Mouse (Mus musculus) heart, embryonic 16.5 days (tissue): ENCODE measurements around the gene Isg20. TPM values are rescaled to one million over a fixed set of nuclear protein-coding genes. Genes with fewer than 3 reads are reported as not detected.

Experiments
- ATAC-seq: fragments of 200-750 bp; cut with Nextera tagmentation; replicated peaks from 2 replicates; pipeline ENCODE4 v1.8.0; 2017; ENCODE audit warnings: moderate number of reproducible peaks; ENCODE audit not compliant: insufficient read depth, low FRiP score; ENCODE audit errors: extremely low read depth
- H3K27ac ChIP-seq: fragments of 300-500 bp; sonication (generic); 2 replicates; pipeline ENCODE4 v1.5.1; 2014; ENCODE audit warnings: mild to moderate bottlenecking, low read length, control low read depth, moderate library complexity
- H3K27me3 ChIP-seq: fragments of 300-500 bp; sonication (generic); 2 replicates; pipeline ENCODE4 v1.6.1; 2014; ENCODE audit warnings: low read length, mixed read lengths; ENCODE audit not compliant: control insufficient read depth, insufficient read depth
- H3K36me3 ChIP-seq: fragments of 300-500 bp; sonication (generic); 2 replicates; pipeline ENCODE4 v1.6.1; 2014; ENCODE audit not compliant: control insufficient read depth, insufficient read depth
- H3K4me1 ChIP-seq: fragments of 300-500 bp; sonication (generic); 2 replicates; pipeline ENCODE4 v1.6.1; 2014; ENCODE audit warnings: low read length, mixed read lengths; ENCODE audit not compliant: control insufficient read depth, insufficient read depth
- H3K4me2 ChIP-seq: fragments of 300-500 bp; sonication (generic); 2 replicates; pipeline ENCODE4 v1.6.1; 2014; ENCODE audit warnings: low read depth, mild to moderate bottlenecking, control low read depth, low read length
- H3K4me3 ChIP-seq: fragments of 300-500 bp; sonication (generic); 2 replicates; pipeline ENCODE4 v1.5.1; 2014; ENCODE audit warnings: mild to moderate bottlenecking, control low read depth, low read length
- H3K9ac ChIP-seq: fragments of 300-500 bp; sonication (generic); 2 replicates; pipeline ENCODE4 v1.6.1; 2014; ENCODE audit warnings: low read length, control low read depth
- H3K9me3 ChIP-seq: fragments of 300-500 bp; sonication (generic); replicated peaks from 2 replicates; pipeline ENCODE4 v1.6.1; 2016; ENCODE audit warnings: low read length; ENCODE audit not compliant: control insufficient read depth
- WGBS: fragments of 180-500 bp; shearing (Covaris S2); extraction: QIAGEN DNeasy Blood & Tissue Kit; methylation state at CpG from one replicate; pipeline ENCODE4 v1.1.7; 2014; 5-methylcytosine and 5-hydroxymethylcytosine counted together
- polyA plus RNA-seq: library from polyadenylated mRNA; unstranded; fragments of >200 nt; fragmentation: Nextera tagmentation; extraction: Ambion mirVana; gene quantifications from 2 replicates; pipeline ENCODE4 v1.2.1, GENCODE M21; 2015

Isg20 gene
- polyA plus RNA-seq, 1 experiment from 2014 or later: 22.5 TPM

GRCm38 (mm10) chr7:78912253-78912973, 811 bp upstream of the Isg20 start:
- ATAC-seq: no peak
- WGBS: 15% methylated on average over 20 of the region's 20 CpGs
- Histone ChIP-seq H3K9ac (peak overlapping the region; percentile 64), H3K4me1 (peaks cover 14% of the 10 kb centered on the region), H3K27ac (no peak overlapping the region), H3K4me3 (peak overlapping the region; percentile 42), H3K4me2 (peak overlapping the region; percentile 65), H3K36me3 (peaks cover 2% of the 10 kb centered on the region; the same call in 1 of the 2 replicates), H3K27me3 (no peaks in the 10 kb centered on the region), H3K9me3 (no peaks in the 10 kb centered on the region)

- ATAC-seq: peak; percentile 20
- H3K4me3 ChIP-seq: peak overlapping the region; percentile 38
- H3K4me1 ChIP-seq: peaks cover 14% of the 10 kb centered on the region
- H3K4me2 ChIP-seq: peak overlapping the region; percentile 55
- 60% methylated on average over 19 of the region's 19 CpGs for WGBS
- H3K9ac ChIP-seq: peak overlapping the region; percentile 38; the same call in 1 of the 2 replicates
- H3K9me3 ChIP-seq: no peaks in the 10 kb centered on the region
- no peak overlapping the region for H3K27ac ChIP-seq
- H3K27me3 ChIP-seq: no peaks in the 10 kb centered on the region
- H3K36me3 ChIP-seq: peaks cover 2% of the 10 kb centered on the region; the same call in 1 of the 2 replicates
Observed at GRCm38 (mm10) chr7:78913649-78914544, 673 bp downstream of the Isg20 start.

GRCm38 (mm10) chr7:78914545-78914845, 1.3 kb downstream of the Isg20 start:
- Histone ChIP-seq H3K9ac (no peak overlapping the region), H3K4me3 (no peak overlapping the region), H3K4me1 (peaks cover 14% of the 10 kb centered on the region), H3K27ac (no peak overlapping the region), H3K36me3 (no peaks in the 10 kb centered on the region), H3K27me3 (no peaks in the 10 kb centered on the region), H3K4me2 (no peak overlapping the region), H3K9me3 (no peaks in the 10 kb centered on the region)
- no peak for ATAC-seq
- WGBS: 72% methylated on average over 3 of the region's 3 CpGs

GRCm38 (mm10) chr7:78914896-78915510, 1.8 kb downstream of the Isg20 start:
- ATAC-seq: no peak
- Histone ChIP-seq H3K4me1 (peaks cover 14% of the 10 kb centered on the region), H3K36me3 (no peaks in the 10 kb centered on the region), H3K9me3 (no peaks in the 10 kb centered on the region), H3K27me3 (no peaks in the 10 kb centered on the region), H3K9ac (no peak overlapping the region), H3K27ac (no peak overlapping the region), H3K4me3 (no peak overlapping the region), H3K4me2 (no peak overlapping the region)
- WGBS: 82% methylated on average over 11 of the region's 11 CpGs

DNA sequence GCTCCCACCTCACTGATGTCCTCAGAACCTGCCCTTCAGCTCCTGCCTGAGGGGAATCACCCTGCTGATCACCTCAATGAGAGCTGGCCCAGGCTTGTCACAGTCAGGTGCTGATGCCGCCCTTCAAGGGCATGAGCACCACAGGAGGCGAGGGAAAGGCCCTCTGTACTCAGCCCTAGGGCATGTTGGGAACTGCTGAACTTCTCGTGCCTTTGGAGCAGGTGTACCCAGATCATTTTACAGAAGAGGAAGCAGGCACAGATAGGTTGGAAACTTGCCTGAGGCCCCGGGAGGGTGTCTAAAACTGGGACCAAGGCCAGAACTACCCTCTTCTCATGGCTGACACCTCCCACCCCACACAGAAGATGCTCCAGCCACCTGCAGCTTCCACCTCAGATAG, 5.5 kb downstream of the Isg20 start:
- no peak overlapping the region for H3K4me2 ChIP-seq
- H3K4me3 ChIP-seq: no peak overlapping the region
- H3K9ac ChIP-seq: no peak overlapping the region
- H3K27me3 ChIP-seq: no peaks in the 10 kb centered on the region; the same call in 1 of the 2 replicates
- ATAC-seq: peak; percentile 24; the same call in 1 of the 2 replicates
- no peak overlapping the region for H3K27ac ChIP-seq
- WGBS: 40% methylated on average over 4 of the region's 4 CpGs
- H3K4me1 ChIP-seq: peaks cover 3% of the 10 kb centered on the region
- no peaks in the 10 kb centered on the region for H3K36me3 ChIP-seq
- H3K9me3 ChIP-seq: no peaks in the 10 kb centered on the region

GRCm38 (mm10) chr7:78922506-78922905, 9.3 kb downstream of the Isg20 start:
- Histone ChIP-seq H3K4me2 (no peak overlapping the region), H3K36me3 (no peaks in the 10 kb centered on the region), H3K4me1 (no peaks in the 10 kb centered on the region), H3K27ac (no peak overlapping the region), H3K9me3 (no peaks in the 10 kb centered on the region), H3K9ac (no peak overlapping the region), H3K4me3 (no peak overlapping the region), H3K27me3 (peaks cover 3% of the 10 kb centered on the region; the same call in 1 of the 2 replicates)
- 69% methylated on average over 7 of the region's 7 CpGs for WGBS
- no peak for ATAC-seq

GRCm38 (mm10) chr7:78924300-78924699, 11.1 kb downstream of the Isg20 start:
- H3K27me3 ChIP-seq: peaks cover 3% of the 10 kb centered on the region; the same call in 1 of the 2 replicates
- H3K4me2 ChIP-seq: no peak overlapping the region
- H3K9me3 ChIP-seq: no peaks in the 10 kb centered on the region
- WGBS: 13% methylated on average over 6 of the region's 6 CpGs
- no peaks in the 10 kb centered on the region for H3K36me3 ChIP-seq
- no peak overlapping the region for H3K9ac ChIP-seq
- ATAC-seq: no peak
- H3K4me1 ChIP-seq: no peaks in the 10 kb centered on the region
- H3K27ac ChIP-seq: no peak overlapping the region
- H3K4me3 ChIP-seq: no peak overlapping the region

DNA sequence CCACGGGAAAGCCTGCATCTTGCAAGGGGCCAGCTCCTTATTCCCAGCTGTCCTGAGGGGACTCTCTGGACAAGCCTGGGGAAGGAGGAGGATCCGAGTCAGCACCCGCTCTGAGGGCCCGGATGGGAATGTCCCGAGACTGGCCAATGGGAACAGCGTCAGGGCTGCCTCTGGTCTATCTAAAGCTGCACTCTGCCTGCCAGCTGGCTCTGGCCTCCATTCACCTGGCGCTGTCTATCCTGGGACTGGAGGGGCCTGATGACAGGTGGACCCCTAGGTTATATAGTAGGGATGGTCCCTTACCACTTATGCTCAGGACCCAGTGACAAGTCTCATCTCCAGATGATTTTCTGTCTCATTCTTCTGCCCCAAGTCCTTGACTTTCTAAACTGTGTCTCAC, 11.6 kb downstream of the Isg20 start:
- H3K27me3 ChIP-seq: peaks cover 3% of the 10 kb centered on the region; the same call in 1 of the 2 replicates
- ATAC-seq: no peak
- H3K9ac ChIP-seq: no peak overlapping the region
- no peaks in the 10 kb centered on the region for H3K9me3 ChIP-seq
- no peak overlapping the region for H3K4me2 ChIP-seq
- H3K4me3 ChIP-seq: no peak overlapping the region
- H3K4me1 ChIP-seq: no peaks in the 10 kb centered on the region
- no peak overlapping the region for H3K27ac ChIP-seq
- WGBS: 58% methylated on average over 7 of the region's 7 CpGs
- no peaks in the 10 kb centered on the region for H3K36me3 ChIP-seq
